Mouse (Mus musculus) liver, adult 2 months (tissue): Measurements from ENCODE around the gene Rara.

ENCODE experiments used
- CTCF ChIP-seq: fragments of 200-500 bp; IDR thresholded peaks from 2 replicates; pipeline ENCODE4 v1.5.1; 2011; ENCODE audit warnings: low read depth, low read length, control low read depth
- POLR2A ChIP-seq: fragments of 200-500 bp; IDR thresholded peaks from 2 replicates; pipeline ENCODE4 v1.6.1; 2011; ENCODE audit warnings: low read length, control low read depth; ENCODE audit not compliant: insufficient read depth; ENCODE audit errors: extremely low read depth

GRCm38 (mm10) chr11:98954801-98955706, 27.4 kb downstream of the Rara start:
- TF ChIP-seq POLR2A: no peak
- no peak for TF ChIP-seq CTCF
